Mouse (Mus musculus) CH12.LX (cell line): ENCODE measurements around the gene D3Ertd751e.

Experiments used
- CTCF ChIP-seq, 2 experiments: IDR thresholded peaks in 1 of 2; conservative IDR thresholded peaks in 1 of 2; 2 replicates each; pipeline ENCODE4 v1.5.1; 2011 to 2012; ENCODE audit warnings: low read depth in 2 of 2, low read length in 2 of 2, improper control_type of control experiment in 1 of 2, inconsistent platforms in 1 of 2, mild to moderate bottlenecking in 1 of 2, moderate library complexity in 1 of 2
- EP300 ChIP-seq: IDR thresholded peaks from 2 replicates; pipeline ENCODE4 v1.6.1; 2011; ENCODE audit warnings: low read length, improper control_type of control experiment
- PAX5 ChIP-seq: IDR thresholded peaks from 2 replicates; pipeline ENCODE4 v1.6.1; 2012; ENCODE audit warnings: low read length, inconsistent platforms, mixed read lengths

DNA sequence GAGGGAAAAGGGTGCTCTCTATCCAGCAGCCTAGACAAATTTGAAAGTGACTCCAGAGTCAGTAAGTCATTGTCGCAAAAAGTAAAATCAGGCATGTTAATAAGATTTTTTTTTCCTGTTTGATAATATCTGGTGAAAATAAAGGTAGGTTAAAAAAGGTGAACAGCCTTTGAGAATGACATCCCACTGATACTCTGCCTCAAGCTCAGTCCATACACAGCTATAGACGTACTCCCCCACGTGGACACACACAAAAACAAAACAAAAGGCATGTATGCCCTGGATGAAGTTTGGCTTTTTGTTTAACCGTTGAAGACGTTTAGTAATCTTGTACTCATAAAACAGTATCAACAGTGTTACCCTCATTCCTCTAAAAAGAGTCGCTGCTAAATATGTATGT is 1.0 kb downstream of the D3Ertd751e start:
- TF ChIP-seq PAX5 (no peak), CTCF (conservative IDR thresholded peaks at IDR 0.05 in 1 of 2, IDR thresholded peaks at IDR 0.05 in 1 of 2; ENCODE audit: low read depth in 2 of 2, low read length in 2 of 2) (peak in 1 of 2 experiments; percentile 63; a peak in 2 of 4 replicates), EP300 (no peak)
